Mouse (Mus musculus) kidney, embryonic 14.5 days (tissue): ENCODE results near the gene Atox1. TPM values are rescaled to one million over a fixed set of nuclear protein-coding genes. Genes with fewer than 3 reads are reported as not detected.
A peak's percentile ranks its signal among the peaks of the same experiment; 100 is the strongest.

Experiments
- ATAC-seq: fragments of 200-750 bp; cut with Nextera tagmentation; 2 replicates; pipeline ENCODE4 v1.8.0; 2017; ENCODE audit warnings: moderate number of reproducible peaks, mild to moderate bottlenecking, moderate TSS enrichment, moderate library complexity; ENCODE audit not compliant: low FRiP score, low TSS enrichment
- H3K27ac ChIP-seq: fragments of 300-500 bp; sonication (generic); 2 replicates; pipeline ENCODE4 v1.5.1; 2014; ENCODE audit warnings: low read depth, mild to moderate bottlenecking, low read length, moderate library complexity, mixed read lengths
- H3K27me3 ChIP-seq: fragments of 300-500 bp; sonication (generic); 2 replicates; pipeline ENCODE4 v1.6.1; 2014; ENCODE audit warnings: mild to moderate bottlenecking, low read length; ENCODE audit not compliant: control insufficient read depth, insufficient read depth
- H3K36me3 ChIP-seq: fragments of 300-500 bp; sonication (generic); 2 replicates; pipeline ENCODE4 v1.6.1; 2014; ENCODE audit warnings: low read length, mixed read lengths; ENCODE audit not compliant: control insufficient read depth, insufficient read depth
- H3K4me1 ChIP-seq: fragments of 300-500 bp; sonication (generic); 2 replicates; pipeline ENCODE4 v1.6.1; 2014; ENCODE audit warnings: low read length, mixed read lengths; ENCODE audit not compliant: control insufficient read depth, insufficient read depth
- H3K4me2 ChIP-seq: fragments of 300-500 bp; sonication (generic); replicated peaks from 2 replicates; pipeline ENCODE4 v1.6.1; 2014; ENCODE audit warnings: low read depth, mild to moderate bottlenecking, low read length
- H3K4me3 ChIP-seq: fragments of 300-500 bp; sonication (generic); 2 replicates; pipeline ENCODE4 v1.5.1; 2014; ENCODE audit warnings: mild to moderate bottlenecking, low read length
- H3K9ac ChIP-seq: fragments of 300-500 bp; sonication (generic); 2 replicates; pipeline ENCODE4 v1.6.1; 2014; ENCODE audit warnings: low read depth, mild to moderate bottlenecking, low read length, moderate library complexity
- H3K9me3 ChIP-seq: fragments of 300-500 bp; sonication (generic); 2 replicates; pipeline ENCODE4 v1.6.1; 2016; ENCODE audit warnings: low read length; ENCODE audit not compliant: control insufficient read depth
- WGBS: fragments of 180-500 bp; shearing (Covaris S2); extraction: QIAGEN DNeasy Blood & Tissue Kit; methylation state at CpG from one replicate; pipeline ENCODE4 v1.1.7; 2014; 5-methylcytosine and 5-hydroxymethylcytosine counted together
- polyA plus RNA-seq: library from polyadenylated mRNA; unstranded; fragments of >200 nt; fragmentation: Nextera tagmentation; extraction: Ambion mirVana; gene quantifications from 2 replicates; pipeline ENCODE4 v1.2.1, GENCODE M21; 2014

Atox1 gene
- polyA plus RNA-seq, 1 experiment from 2014 or later: 389 TPM

GRCm38 (mm10) chr11:55413416-55413796 lies 47.6 kb downstream of the Atox1 start:
- no peak for ATAC-seq
- Histone ChIP-seq H3K9me3 (no peaks in the 10 kb centered on the region), H3K4me3 (no peak overlapping the region), H3K9ac (no peak overlapping the region), H3K4me1 (peaks cover 38% of the 10 kb centered on the region), H3K4me2 (no peak overlapping the region), H3K27ac (no peak overlapping the region), H3K36me3 (peaks cover 35% of the 10 kb centered on the region), H3K27me3 (no peaks in the 10 kb centered on the region)
- WGBS: 95% methylated on average over 2 of the region's 2 CpGs

- H3K27me3 ChIP-seq: no peaks in the 10 kb centered on the region
- H3K4me2 ChIP-seq: no peak overlapping the region
- peaks cover 40% of the 10 kb centered on the region for H3K36me3 ChIP-seq
- no peak overlapping the region for H3K27ac ChIP-seq
- H3K9me3 ChIP-seq: no peaks in the 10 kb centered on the region
- peaks cover 38% of the 10 kb centered on the region for H3K4me1 ChIP-seq
- ATAC-seq: no peak
- H3K4me3 ChIP-seq: no peak overlapping the region
- no peak overlapping the region for H3K9ac ChIP-seq
- 92% methylated on average over 10 of the region's 10 CpGs for WGBS
Observed at GRCm38 (mm10) chr11:55412680-55413415, 48.2 kb downstream of the Atox1 start.

GRCm38 (mm10) chr11:55412034-55412433 lies 49.0 kb downstream of the Atox1 start:
- H3K36me3 ChIP-seq: peaks cover 46% of the 10 kb centered on the region
- H3K4me1 ChIP-seq: peaks cover 34% of the 10 kb centered on the region

GRCm38 (mm10) chr11:55410502-55410901 lies 50.5 kb downstream of the Atox1 start:
- peaks cover 27% of the 10 kb centered on the region for H3K4me1 ChIP-seq
- H3K9ac ChIP-seq: no peak overlapping the region
- H3K4me3 ChIP-seq: no peak overlapping the region
- H3K4me2 ChIP-seq: no peak overlapping the region
- H3K27ac ChIP-seq: peak overlapping the region; percentile 61
- no peak for ATAC-seq
- no peaks in the 10 kb centered on the region for H3K9me3 ChIP-seq
- WGBS: 49% methylated on average over 3 of the region's 3 CpGs
- H3K27me3 ChIP-seq: no peaks in the 10 kb centered on the region
- H3K36me3 ChIP-seq: peaks cover 58% of the 10 kb centered on the region

More at GRCm38 (mm10) chr11:55412034-55412433, 49.0 kb downstream of the Atox1 start:
- Histone ChIP-seq H3K4me3 (no peak overlapping the region), H3K9me3 (no peaks in the 10 kb centered on the region), H3K27ac (no peak overlapping the region), H3K9ac (no peak overlapping the region), H3K27me3 (no peaks in the 10 kb centered on the region), H3K4me2 (no peak overlapping the region)
- ATAC-seq: no peak
- 79% methylated on average over 7 of the region's 7 CpGs for WGBS

- no peak overlapping the region for H3K4me3 ChIP-seq
- no peaks in the 10 kb centered on the region for H3K9me3 ChIP-seq
- H3K9ac ChIP-seq: no peak overlapping the region
- H3K4me1 ChIP-seq: peaks cover 24% of the 10 kb centered on the region
- WGBS: 83% methylated on average over 3 of the region's 3 CpGs
- no peak overlapping the region; the same call in 1 of the 2 replicates for H3K27ac ChIP-seq
- H3K36me3 ChIP-seq: peaks cover 63% of the 10 kb centered on the region
- no peaks in the 10 kb centered on the region for H3K27me3 ChIP-seq
- no peak for ATAC-seq
- no peak overlapping the region for H3K4me2 ChIP-seq
Observed at GRCm38 (mm10) chr11:55410005-55410404, 51.0 kb downstream of the Atox1 start.

- Histone ChIP-seq H3K4me3 (no peak overlapping the region), H3K36me3 (peaks cover 77% of the 10 kb centered on the region), H3K9ac (no peak overlapping the region), H3K9me3 (no peaks in the 10 kb centered on the region), H3K4me2 (no peak overlapping the region), H3K27me3 (no peaks in the 10 kb centered on the region), H3K4me1 (peaks cover 8% of the 10 kb centered on the region; the same call in 1 of the 2 replicates), H3K27ac (peak overlapping the region; percentile 75; the same call in 1 of the 2 replicates)
- ATAC-seq: no peak
- 85% methylated on average over 4 of the region's 4 CpGs for WGBS
Observed at GRCm38 (mm10) chr11:55407133-55407532, 53.9 kb downstream of the Atox1 start.

GRCm38 (mm10) chr11:55405601-55406469 lies 55.2 kb downstream of the Atox1 start:
- Histone ChIP-seq H3K27ac (peak overlapping the region; percentile 75), H3K4me2 (no peak overlapping the region), H3K9me3 (no peaks in the 10 kb centered on the region), H3K4me1 (peaks cover 5% of the 10 kb centered on the region; the same call in 1 of the 2 replicates), H3K36me3 (peaks cover 83% of the 10 kb centered on the region), H3K4me3 (no peak overlapping the region), H3K9ac (no peak overlapping the region), H3K27me3 (no peaks in the 10 kb centered on the region)
- peak; percentile 96 for ATAC-seq
- WGBS: 15% methylated on average over 8 of the region's 8 CpGs

GRCm38 (mm10) chr11:55404659-55405457 lies 56.2 kb downstream of the Atox1 start:
- Histone ChIP-seq H3K36me3 (peaks cover 90% of the 10 kb centered on the region), H3K27ac (peak overlapping the region; percentile 75), H3K27me3 (no peaks in the 10 kb centered on the region), H3K9me3 (no peaks in the 10 kb centered on the region), H3K4me1 (0 out of 2 replicates have a peak, but pooled peaks cover 5% of the 10 kb centered on the region), H3K4me2 (no peak overlapping the region), H3K9ac (no peak overlapping the region), H3K4me3 (no peak overlapping the region)
- 87% methylated on average over 9 of the region's 9 CpGs for WGBS
- no peak for ATAC-seq
